Mouse (Mus musculus) embryonic facial prominence, embryonic 14.5 days (tissue): ENCODE measurements around the gene Hormad1. TPM values are rescaled to one million over a fixed set of nuclear protein-coding genes. Genes with fewer than 3 reads are reported as not detected.

Source experiments
- ATAC-seq: fragments of 200-750 bp; cut with Nextera tagmentation; 2 replicates; pipeline ENCODE4 v1.8.0; 2017; ENCODE audit warnings: low read depth, moderate number of reproducible peaks, moderate TSS enrichment
- DNase-seq: peaks from one replicate; pipeline ENCODE4 v3.0.0-alpha.2; 2015; ENCODE audit warnings: low spot score
- H3K27ac ChIP-seq: fragments of 300-500 bp; sonication (generic); replicated peaks from 2 replicates; pipeline ENCODE4 v1.5.1; 2014; ENCODE audit warnings: low read depth, mild to moderate bottlenecking, low read length, moderate library complexity
- H3K27me3 ChIP-seq: fragments of 300-500 bp; sonication (generic); replicated peaks from 2 replicates; pipeline ENCODE4 v1.6.1; 2014; ENCODE audit warnings: low read length; ENCODE audit not compliant: control insufficient read depth, insufficient read depth
- H3K36me3 ChIP-seq: fragments of 300-500 bp; sonication (generic); 2 replicates; pipeline ENCODE4 v1.6.1; 2014; ENCODE audit warnings: low read length, mixed read lengths; ENCODE audit not compliant: control insufficient read depth, insufficient read depth
- H3K4me1 ChIP-seq: fragments of 300-500 bp; sonication (generic); 2 replicates; pipeline ENCODE4 v1.6.1; 2014; ENCODE audit warnings: antibody characterized with exemption, low read length; ENCODE audit not compliant: control insufficient read depth, insufficient read depth
- H3K4me2 ChIP-seq: fragments of 300-500 bp; sonication (generic); 2 replicates; pipeline ENCODE4 v1.6.1; 2014; ENCODE audit warnings: low read depth, mild to moderate bottlenecking, low read length, moderate library complexity, mixed read lengths
- H3K4me3 ChIP-seq: fragments of 300-500 bp; sonication (generic); 2 replicates; pipeline ENCODE4 v1.5.1; 2014; ENCODE audit warnings: low read depth, mild to moderate bottlenecking, low read length
- H3K9ac ChIP-seq: fragments of 300-500 bp; sonication (generic); 2 replicates; pipeline ENCODE4 v1.6.1; 2014; ENCODE audit warnings: low read depth, mild to moderate bottlenecking, low read length, moderate library complexity, mixed read lengths
- H3K9me3 ChIP-seq: fragments of 300-500 bp; sonication (generic); 2 replicates; pipeline ENCODE4 v1.6.1; 2016; ENCODE audit warnings: low read length; ENCODE audit not compliant: control insufficient read depth
- WGBS: fragments of 180-500 bp; shearing (Covaris S2); extraction: QIAGEN DNeasy Blood & Tissue Kit; methylation state at CpG from one replicate; pipeline ENCODE4 v1.1.7; 2014; 5-methylcytosine and 5-hydroxymethylcytosine counted together
- polyA plus RNA-seq: library from polyadenylated mRNA; unstranded; fragments of >200 nt; fragmentation: Nextera tagmentation; extraction: Ambion mirVana; gene quantifications from 2 replicates; pipeline ENCODE4 v1.2.1, GENCODE M21; 2014

Gene Hormad1
- polyA plus RNA-seq, 1 experiment from 2014 or later, result not detected

- Histone ChIP-seq H3K4me3 (no peak overlapping the region), H3K36me3 (no peaks in the 10 kb centered on the region), H3K27me3 (no peaks in the 10 kb centered on the region), H3K9ac (no peak overlapping the region), H3K4me1 (no peaks in the 10 kb centered on the region), H3K27ac (no peak overlapping the region), H3K9me3 (no peaks in the 10 kb centered on the region), H3K4me2 (no peak overlapping the region)
- ATAC-seq, result no peak
- no peak for DNase-seq
- 49% methylated on average over 2 of the region's 2 CpGs for WGBS
Observed at GRCm38 (mm10) chr3:95524673-95525072, 34.8 kb upstream of the Hormad1 start.

DNA sequence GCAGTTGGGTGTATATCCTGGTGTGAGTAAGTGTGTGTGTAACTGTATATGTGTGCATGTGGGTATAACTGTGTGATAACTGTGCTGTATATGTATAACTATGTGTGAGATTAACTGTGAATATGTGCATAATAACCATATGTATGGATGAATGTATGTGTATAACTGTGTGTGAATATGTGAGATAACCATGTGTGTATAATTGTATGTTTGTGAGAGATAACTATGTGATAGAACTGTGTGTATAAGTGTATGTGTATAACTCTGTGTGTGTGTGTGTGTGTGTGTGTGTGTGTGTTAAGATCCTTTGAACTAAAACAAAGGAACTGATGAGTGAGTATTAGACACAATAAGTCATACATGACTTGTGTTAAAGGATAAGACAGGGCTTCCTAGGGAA, 33.4 kb upstream of the Hormad1 start:
- no peak overlapping the region for H3K9ac ChIP-seq
- no peaks in the 10 kb centered on the region for H3K27me3 ChIP-seq
- no peak overlapping the region for H3K27ac ChIP-seq
- no peak overlapping the region for H3K4me2 ChIP-seq
- no peaks in the 10 kb centered on the region for H3K36me3 ChIP-seq
- no peaks in the 10 kb centered on the region for H3K4me1 ChIP-seq
- ATAC-seq (no peak), DNase-seq (no peak)
- H3K9me3 ChIP-seq, result no peaks in the 10 kb centered on the region
- no peak overlapping the region for H3K4me3 ChIP-seq

DNA sequence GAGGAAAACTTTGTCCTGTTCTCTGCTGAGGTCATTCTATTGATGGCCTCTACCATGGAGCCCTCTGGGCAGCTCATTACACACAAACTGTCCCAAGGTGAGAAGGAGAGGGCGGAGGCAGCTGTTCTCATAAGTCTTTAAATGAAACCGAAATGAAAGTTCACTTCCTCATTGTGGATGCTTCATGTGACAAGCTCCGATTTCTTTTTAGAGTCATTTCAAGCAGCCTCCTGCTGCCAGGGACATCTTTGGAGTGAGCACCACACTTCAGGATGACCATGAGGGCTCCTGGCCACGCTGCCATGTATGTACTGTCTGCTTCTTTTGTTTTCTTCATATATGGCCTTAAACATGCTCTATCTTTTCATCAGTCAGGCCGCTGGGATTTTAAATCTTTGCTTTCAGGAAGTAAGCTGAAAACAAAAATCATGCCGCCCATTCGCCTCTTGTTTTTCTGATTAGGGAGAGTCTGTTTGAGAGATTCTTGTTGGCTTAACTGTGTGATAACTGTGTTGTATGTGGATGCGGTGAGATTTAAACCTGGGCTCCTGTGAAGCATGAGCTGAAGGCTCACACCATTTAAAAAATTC, 32.8 kb upstream of the Hormad1 start, which contains the start of gene Ctss:
Gene Ctss (plus strand): TSS at position 165 of the 590 bp plus-strand sequence.
- Histone ChIP-seq H3K27me3 (no peaks in the 10 kb centered on the region), H3K9me3 (no peaks in the 10 kb centered on the region), H3K27ac (no peak within 1 kb of the TSS), H3K36me3 (no peaks in the 10 kb centered on the region), H3K4me2 (no peak within 1 kb of the TSS), H3K4me1 (no peaks in the 10 kb centered on the region), H3K9ac (no peak within 1 kb of the TSS), H3K4me3 (no peak within 1 kb of the TSS)
- WGBS, result 83% methylated on average over 8 of the region's 8 CpGs
- ATAC-seq (no peak), DNase-seq (no peak)

- no peak overlapping the region for H3K4me3 ChIP-seq
- ATAC-seq, result no peak
- whole genome bisulfite sequencing, result 88% methylated on average over 6 of the region's 6 CpGs
Observed at GRCm38 (mm10) chr3:95529814-95530213, 29.7 kb upstream of the Hormad1 start.

GRCm38 (mm10) chr3:95531025-95531424, 28.5 kb upstream of the Hormad1 start:
- H3K4me3 ChIP-seq, result no peak overlapping the region
- 88% methylated on average over 1 of the region's 1 CpGs for WGBS
- H3K4me1 ChIP-seq, result no peaks in the 10 kb centered on the region
- no peak overlapping the region for H3K9ac ChIP-seq
- no peak overlapping the region for H3K27ac ChIP-seq
- ATAC-seq, result no peak
- no peaks in the 10 kb centered on the region for H3K9me3 ChIP-seq
- H3K27me3 ChIP-seq, result no peaks in the 10 kb centered on the region
- H3K4me2 ChIP-seq, result no peak overlapping the region
- H3K36me3 ChIP-seq, result no peaks in the 10 kb centered on the region
- no peak for DNase-seq

More at GRCm38 (mm10) chr3:95529814-95530213, 29.7 kb upstream of the Hormad1 start:
- no peak overlapping the region for H3K4me2 ChIP-seq
- H3K27ac ChIP-seq, result no peak overlapping the region
- H3K27me3 ChIP-seq, result no peaks in the 10 kb centered on the region
- no peaks in the 10 kb centered on the region for H3K9me3 ChIP-seq
- DNase-seq, result no peak
- no peaks in the 10 kb centered on the region for H3K36me3 ChIP-seq
- H3K9ac ChIP-seq, result no peak overlapping the region
- H3K4me1 ChIP-seq, result no peaks in the 10 kb centered on the region

DNA sequence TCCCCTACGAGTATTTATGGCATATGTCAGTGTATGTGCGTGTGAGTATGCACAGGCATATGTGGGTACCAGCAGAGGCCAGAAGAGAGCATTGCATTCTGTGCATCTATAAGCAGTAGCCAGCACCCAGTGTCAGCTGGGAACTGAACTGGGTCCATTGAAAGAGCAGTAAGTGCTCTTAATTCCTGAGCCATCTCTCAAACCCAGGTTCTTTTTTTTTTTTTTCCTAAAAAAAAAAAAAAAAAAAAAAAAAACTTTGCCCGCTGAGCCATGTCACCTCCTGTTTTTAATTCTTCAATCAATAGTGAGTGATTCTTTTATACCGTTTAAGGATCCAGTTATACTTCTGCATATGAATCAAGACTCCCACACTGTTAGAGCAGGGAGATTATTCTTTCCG, 26.1 kb upstream of the Hormad1 start:
- 84% methylated on average over 5 of the region's 5 CpGs for WGBS
- H3K9ac ChIP-seq, result no peak overlapping the region
- no peaks in the 10 kb centered on the region for H3K36me3 ChIP-seq
- no peak overlapping the region for H3K4me2 ChIP-seq
- no peaks in the 10 kb centered on the region for H3K4me1 ChIP-seq
- H3K4me3 ChIP-seq, result no peak overlapping the region
- no peaks in the 10 kb centered on the region for H3K27me3 ChIP-seq
- no peak for DNase-seq
- H3K27ac ChIP-seq, result no peak overlapping the region
- H3K9me3 ChIP-seq, result no peaks in the 10 kb centered on the region
- no peak for ATAC-seq

GRCm38 (mm10) chr3:95534927-95535326, 24.6 kb upstream of the Hormad1 start:
- H3K9ac ChIP-seq, result no peak overlapping the region
- no peaks in the 10 kb centered on the region for H3K4me1 ChIP-seq
- WGBS, result 88% methylated on average over 1 of the region's 1 CpGs
- ATAC-seq (no peak), DNase-seq (no peak)
- no peak overlapping the region for H3K4me2 ChIP-seq
- no peak overlapping the region for H3K4me3 ChIP-seq
- no peaks in the 10 kb centered on the region for H3K9me3 ChIP-seq
- no peak overlapping the region for H3K27ac ChIP-seq
- no peaks in the 10 kb centered on the region for H3K27me3 ChIP-seq
- H3K36me3 ChIP-seq, result no peaks in the 10 kb centered on the region

GRCm38 (mm10) chr3:95538936-95539335, 20.5 kb upstream of the Hormad1 start:
- Histone ChIP-seq H3K27ac (no peak overlapping the region), H3K9me3 (no peaks in the 10 kb centered on the region), H3K9ac (no peak overlapping the region), H3K4me1 (no peaks in the 10 kb centered on the region), H3K4me3 (no peak overlapping the region), H3K4me2 (no peak overlapping the region), H3K27me3 (no peaks in the 10 kb centered on the region), H3K36me3 (no peaks in the 10 kb centered on the region)
- ATAC-seq, result no peak
- DNase-seq, result no peak
- 90% methylated on average over 10 of the region's 10 CpGs for WGBS

- no peak overlapping the region for H3K27ac ChIP-seq
- ATAC-seq (no peak), DNase-seq (no peak)
- H3K27me3 ChIP-seq, result no peaks in the 10 kb centered on the region
- no peak overlapping the region for H3K9ac ChIP-seq
- H3K4me1 ChIP-seq, result no peaks in the 10 kb centered on the region
- no peak overlapping the region for H3K4me3 ChIP-seq
- H3K4me2 ChIP-seq, result no peak overlapping the region
- H3K36me3 ChIP-seq, result no peaks in the 10 kb centered on the region
- H3K9me3 ChIP-seq, result no peaks in the 10 kb centered on the region
- WGBS, result 93% methylated on average over 4 of the region's 4 CpGs
Observed at GRCm38 (mm10) chr3:95539837-95540236, 19.6 kb upstream of the Hormad1 start.
